Mouse (Mus musculus) CH12.LX (cell line): ENCODE measurements around the gene Abcb9. TPM values are rescaled to one million over a fixed set of nuclear protein-coding genes. Genes with fewer than 3 reads are reported as not detected.

Experiments
- DNase-seq: peaks from one replicate; pipeline ENCODE4 v3.0.0-alpha.2; 2013; ENCODE audit errors: extremely low read depth
- H3K27ac ChIP-seq: 2 replicates; pipeline ENCODE4 v1.5.1; 2012; ENCODE audit warnings: low read depth, mild to moderate bottlenecking, control low read depth, moderate library complexity; ENCODE audit not compliant: insufficient read depth
- H3K27me3 ChIP-seq: replicated peaks from 2 replicates; pipeline ENCODE3; 2012; ENCODE audit warnings: inconsistent platforms
- H3K36me3 ChIP-seq, 2 experiments: replicated peaks in 1 of 2; 2 replicates each; pipeline versions ENCODE3 to v1.6.1; 2012; ENCODE audit warnings: inconsistent platforms in 1 of 2, low read length in 1 of 2, mild to moderate bottlenecking in 1 of 2, mixed read lengths in 1 of 2, moderate library complexity in 1 of 2; ENCODE audit not compliant: control insufficient read depth in 1 of 2, insufficient read depth in 1 of 2
- H3K4me1 ChIP-seq, 2 experiments: 2 replicates each; pipeline ENCODE4 v1.6.1; 2012; ENCODE audit warnings: inconsistent platforms in 1 of 2, moderate library complexity in 1 of 2; ENCODE audit not compliant: insufficient read depth in 2 of 2, control insufficient read depth in 1 of 2
- H3K4me2 ChIP-seq: 2 replicates; pipeline ENCODE4 v1.6.1; 2012; ENCODE audit warnings: low read depth, mild to moderate bottlenecking, control low read depth; ENCODE audit not compliant: poor library complexity, insufficient read depth, severe bottlenecking
- H3K4me3 ChIP-seq, 3 experiments: fragments of 150-350 bp in 1 of 3; sonication (generic) in 1 of 3; replicated peaks in 1 of 3; 2 replicates each; pipeline versions ENCODE3 to v1.5.1; 2011 to 2012; ENCODE audit warnings: low read depth in 2 of 3, low read length in 2 of 3, mild to moderate bottlenecking in 2 of 3, moderate library complexity in 2 of 3, control low read depth in 1 of 3, improper control_type of control experiment in 1 of 3, inconsistent platforms in 1 of 3, mixed read lengths in 1 of 3; ENCODE audit not compliant: poor library complexity in 1 of 3
- H3K79me2 ChIP-seq: replicated peaks from 2 replicates; pipeline ENCODE4 v1.6.1; 2012; ENCODE audit warnings: mild to moderate bottlenecking, moderate library complexity; ENCODE audit not compliant: control insufficient read depth, poor library complexity, insufficient read depth, severe bottlenecking; ENCODE audit errors: extremely low read depth
- H3K9ac ChIP-seq: 2 replicates; pipeline ENCODE4 v1.6.1; 2012; ENCODE audit warnings: low read depth, mild to moderate bottlenecking, control low read depth, moderate library complexity; ENCODE audit not compliant: insufficient read depth
- H3K9me3 ChIP-seq: replicated peaks from 2 replicates; pipeline ENCODE3; 2012; ENCODE audit warnings: low read length, inconsistent platforms, mixed read lengths
- BHLHE40 ChIP-seq: IDR thresholded peaks from 2 replicates; pipeline ENCODE4 v1.6.1; 2011; ENCODE audit warnings: mild to moderate bottlenecking, low read depth, low read length, improper control_type of control experiment
- CHD1 ChIP-seq: IDR thresholded peaks from 2 replicates; pipeline ENCODE4 v1.6.1; 2012; ENCODE audit warnings: low read depth, low read length, improper control_type of control experiment, inconsistent platforms
- CHD2 ChIP-seq: IDR thresholded peaks from 2 replicates; pipeline ENCODE4 v1.6.1; 2011; ENCODE audit warnings: low read length, improper control_type of control experiment
- E2F4 ChIP-seq: IDR thresholded peaks from 2 replicates; pipeline ENCODE4 v1.6.1; 2011; ENCODE audit warnings: low read depth, low read length, improper control_type of control experiment; ENCODE audit not compliant: insufficient replicate concordance
- ELF1 ChIP-seq: IDR thresholded peaks from 2 replicates; pipeline ENCODE4 v1.6.1; 2014; ENCODE audit warnings: low read depth, mild to moderate bottlenecking, inconsistent platforms, low read length, improper control_type of control experiment
- ETS1 ChIP-seq: conservative IDR thresholded peaks from 2 replicates; pipeline ENCODE4 v1.6.1; 2012; ENCODE audit warnings: low read depth, mild to moderate bottlenecking, inconsistent platforms, low read length, improper control_type of control experiment, moderate library complexity
- HCFC1 ChIP-seq: IDR thresholded peaks from 2 replicates; pipeline ENCODE4 v1.6.1; 2012; ENCODE audit warnings: low read depth, mild to moderate bottlenecking, inconsistent platforms, low read length, improper control_type of control experiment
- IRF4 ChIP-seq: IDR thresholded peaks from 2 replicates; pipeline ENCODE4 v1.6.1; 2014; ENCODE audit warnings: low read depth, mild to moderate bottlenecking, inconsistent platforms, low read length, improper control_type of control experiment
- JUN ChIP-seq: IDR thresholded peaks from 2 replicates; pipeline ENCODE4 v1.6.1; 2011; ENCODE audit warnings: low read depth, mild to moderate bottlenecking, low read length, improper control_type of control experiment, moderate library complexity; ENCODE audit not compliant: insufficient read depth
- JUND ChIP-seq: conservative IDR thresholded peaks from 2 replicates; pipeline ENCODE4 v1.6.1; 2011; ENCODE audit warnings: low read depth, low read length, improper control_type of control experiment
- NRF1 ChIP-seq: IDR thresholded peaks from 2 replicates; pipeline ENCODE4 v1.6.1; 2014; ENCODE audit warnings: low read depth, mild to moderate bottlenecking, inconsistent platforms, low read length, improper control_type of control experiment, moderate library complexity
- RAD21 ChIP-seq: IDR thresholded peaks from 2 replicates; pipeline ENCODE4 v1.6.1; 2011; ENCODE audit warnings: low read depth, mild to moderate bottlenecking, low read length, improper control_type of control experiment, moderate library complexity
- RCOR1 ChIP-seq: conservative IDR thresholded peaks from 2 replicates; pipeline ENCODE4 v1.6.1; 2012; ENCODE audit warnings: low read depth, mild to moderate bottlenecking, inconsistent platforms, low read length, improper control_type of control experiment
- SMC3 ChIP-seq: IDR thresholded peaks from 2 replicates; pipeline ENCODE4 v1.6.1; 2011; ENCODE audit warnings: low read depth, low read length, improper control_type of control experiment
- TCF12 ChIP-seq: IDR thresholded peaks from 2 replicates; pipeline ENCODE4 v1.6.1; 2014; ENCODE audit warnings: low read depth, mild to moderate bottlenecking, inconsistent platforms, low read length, improper control_type of control experiment
- USF2 ChIP-seq: conservative IDR thresholded peaks from 2 replicates; pipeline ENCODE4 v1.6.1; 2011; ENCODE audit warnings: low read depth, low read length, improper control_type of control experiment
- ZNF384 ChIP-seq: IDR thresholded peaks from 2 replicates; pipeline ENCODE4 v1.6.1; 2012; ENCODE audit warnings: low read depth, low read length, improper control_type of control experiment, inconsistent platforms
- dilution Hi-C: fragments of 300-500 bp; cut with MboI; formaldehyde crosslinking; loops from 2 replicates; pipeline ENCODE4 v1.14.3; 2020; ENCODE audit warnings: low sequenced_read_pairs; ENCODE audit not compliant: extremely low pct_unique_long_range_greater_than_20kb, extremely low pct_ligation_motif_present
- in situ Hi-C: fragments of 300-500 bp; cut with MboI; formaldehyde crosslinking; loops from 3 replicates; pipeline ENCODE4 v1.14.3; 2019; ENCODE audit warnings: low sequenced_read_pairs, low pct_ligation_motif_present, low pct_unique_long_range_greater_than_20kb, mixed read lengths
- polyA plus RNA-seq: library from polyadenylated mRNA; unstranded; fragments of >175 nt; gene quantifications from 2 replicates; pipeline ENCODE4 v1.2.1, GENCODE M21; 2012; ENCODE audit warnings: low read depth; ENCODE audit not compliant: insufficient read length
- total RNA-seq, 2 experiments: library from RNA; depleted of rRNA; stranded (reverse); fragments of 300-350 nt in 1 of 2; fragments of >200 nt in 1 of 2; gene quantifications; 2 replicates each; pipeline ENCODE4 v1.2.3; 2012 to 2014

Abcb9 gene
- total and polyA plus RNA-seq, 3 experiments, result 0.44 to 1.4 (median 0.98) TPM

DNA sequence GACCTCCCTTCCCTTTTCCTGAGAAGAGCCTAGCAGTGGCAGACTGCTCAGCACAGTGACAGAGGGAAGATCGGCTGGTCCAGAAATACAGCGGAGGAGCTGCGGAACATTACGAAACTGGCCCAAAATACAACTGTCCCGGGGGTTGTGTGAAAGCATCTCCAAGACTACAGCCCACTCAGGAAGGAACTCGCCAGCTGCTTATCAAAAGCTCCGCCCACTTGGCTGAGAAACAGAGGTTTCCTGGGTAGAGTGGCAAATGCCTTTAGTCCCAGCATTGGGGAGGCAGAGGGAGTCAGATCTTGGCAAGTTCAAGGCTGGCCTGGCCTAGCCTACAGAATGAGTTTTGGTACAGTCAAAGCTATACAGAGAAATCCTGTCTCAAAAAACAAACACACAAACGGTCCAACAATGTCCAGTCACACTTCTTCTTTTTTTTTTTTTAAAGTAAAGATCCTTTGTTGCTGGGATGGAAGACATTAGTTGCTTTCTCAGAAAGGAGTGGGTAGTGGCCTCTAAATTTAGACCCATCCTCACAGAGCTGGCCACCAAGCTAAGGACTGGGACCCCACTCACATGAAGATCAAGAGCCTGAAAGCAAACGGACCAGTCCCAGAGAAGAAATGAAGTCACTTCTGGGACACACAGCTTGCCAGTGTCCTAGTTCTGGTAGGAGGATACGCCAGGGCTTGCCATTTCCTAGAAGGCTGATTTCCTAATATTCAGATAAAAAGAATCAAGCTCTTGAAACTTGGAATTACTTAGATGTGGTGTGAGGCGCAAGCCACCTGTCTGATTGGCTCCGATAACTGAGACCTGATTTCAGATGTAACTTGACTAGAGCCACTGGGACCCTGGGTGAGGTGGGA is 76.0 kb downstream of the Abcb9 start:
- Histone ChIP-seq H3K79me2 (peaks cover 15% of the 10 kb centered on the region), H3K9me3 (no peaks in the 10 kb centered on the region), H3K36me3 (peaks cover 0 to 42% of the 10 kb centered on the region in 2 experiments), H3K27me3 (no peaks in the 10 kb centered on the region), H3K4me1 (peaks cover 50 to 94% of the 10 kb centered on the region in 2 experiments), H3K27ac (no peak overlapping the region), H3K4me2 (no peak overlapping the region), H3K9ac (no peak overlapping the region), H3K4me3 (no peak overlapping the region)
- dilution Hi-C loops (no loop called here), in situ Hi-C loops (no loop called here)
- TF ChIP-seq ZNF384, result peak; percentile 57
- no peak for TF ChIP-seq USF2
- DNase-seq, result no peak

DNA sequence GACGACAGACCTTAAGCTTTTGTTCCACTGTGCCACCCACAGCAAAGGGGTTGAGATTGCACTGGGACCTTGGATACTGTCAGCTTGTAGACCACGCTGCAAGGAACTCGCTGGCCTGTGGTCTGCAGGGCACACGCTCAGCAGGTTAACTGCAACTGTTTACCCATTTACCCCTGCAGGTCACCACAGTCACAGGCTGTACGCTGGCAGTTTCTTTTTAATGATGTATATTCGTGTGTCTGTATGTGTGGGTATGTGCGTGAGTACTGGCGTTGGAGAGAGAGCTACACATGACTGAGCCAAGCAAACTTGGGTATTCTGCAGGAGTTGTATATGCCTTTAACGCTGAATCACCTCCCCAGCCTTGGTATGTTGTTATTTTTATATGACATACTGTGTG is 76.9 kb downstream of the Abcb9 start:
- dilution Hi-C loops (no loop called here), in situ Hi-C loops (no loop called here)
- no peak overlapping the region for H3K4me3 ChIP-seq
- H3K4me1 ChIP-seq, result peaks cover 53 to 94% of the 10 kb centered on the region in 2 experiments
- H3K36me3 ChIP-seq, result peaks cover 0 to 42% of the 10 kb centered on the region in 2 experiments
- DNase-seq, result no peak
- no peak overlapping the region for H3K4me2 ChIP-seq
- no peaks in the 10 kb centered on the region for H3K27me3 ChIP-seq
- H3K9ac ChIP-seq, result no peak overlapping the region
- H3K27ac ChIP-seq, result no peak overlapping the region
- no peak for TF ChIP-seq IRF4
- TF ChIP-seq NRF1, result no peak
- no peak for TF ChIP-seq JUND
- no peak for TF ChIP-seq E2F4
- TF ChIP-seq RAD21, result no peak
- no peak for TF ChIP-seq ELF1
- TF ChIP-seq BHLHE40, result no peak
- no peak for TF ChIP-seq JUN
- no peak for TF ChIP-seq HCFC1
- no peak for TF ChIP-seq CHD1
- TF ChIP-seq CHD2, result no peak
- TF ChIP-seq SMC3, result no peak
- TF ChIP-seq TCF12, result no peak
- TF ChIP-seq RCOR1, result no peak
- no peak for TF ChIP-seq USF2
- TF ChIP-seq ETS1, result no peak
- H3K79me2 ChIP-seq, result peaks cover 14% of the 10 kb centered on the region
- no peaks in the 10 kb centered on the region for H3K9me3 ChIP-seq
